Mouse (Mus musculus) cortical plate, adult 2 months (tissue): Measurements from ENCODE around the gene Taar7e.

Source experiments
- CTCF ChIP-seq: fragments of 200-500 bp; IDR thresholded peaks from 2 replicates; pipeline ENCODE4 v1.5.1; 2011; ENCODE audit warnings: mild to moderate bottlenecking, control low read depth, low read length; ENCODE audit not compliant: insufficient read depth; ENCODE audit errors: extremely low read depth
- POLR2A ChIP-seq: fragments of 200-500 bp; IDR thresholded peaks from 2 replicates; pipeline ENCODE4 v1.6.1; 2011; ENCODE audit warnings: mild to moderate bottlenecking, low read length, control low read depth; ENCODE audit not compliant: insufficient read depth; ENCODE audit errors: extremely low read depth

- TF ChIP-seq POLR2A = no peak
- no peak for TF ChIP-seq CTCF
Measured at GRCm38 (mm10) chr10:23993381-23993780, 44.0 kb upstream of the Taar7e start, which contains the start of gene Taar7a.
